Mouse (Mus musculus): ENCODE results near the gene Nbea. TPM values are rescaled to one million over a fixed set of nuclear protein-coding genes. Genes with fewer than 3 reads are reported as not detected.
"Not testable (repeated sequence)": the region's sequence is repeated elsewhere in the genome, so short reads cannot be mapped to it uniquely, and the experiment has no call there.

The Nbea gene
- total RNA-seq, 4 experiments from 2014 or later = 150 to 189 (median 170) TPM

DNA sequence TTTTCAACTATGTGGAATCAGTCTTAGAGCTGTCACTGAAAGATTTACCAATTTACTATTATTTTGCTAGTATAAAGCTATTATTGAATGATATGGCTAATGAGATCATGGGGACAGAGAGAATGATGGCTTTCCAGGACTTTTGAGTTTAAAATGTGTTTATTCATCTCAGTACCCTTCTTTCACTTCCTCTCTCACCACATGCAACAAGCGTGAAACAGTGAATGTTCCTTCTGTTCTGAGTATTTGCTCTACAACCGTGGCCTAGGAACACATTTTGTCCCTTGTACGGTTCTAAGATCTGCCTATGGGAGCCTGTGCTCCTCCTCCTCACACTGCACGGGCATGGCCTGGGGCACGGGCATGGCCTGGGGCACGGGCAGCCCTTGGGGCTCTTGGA, 516.5 kb downstream of the Nbea start:
- no peak for DNase-seq (ENCODE audit: low spot score in 2 of 2)

DNA sequence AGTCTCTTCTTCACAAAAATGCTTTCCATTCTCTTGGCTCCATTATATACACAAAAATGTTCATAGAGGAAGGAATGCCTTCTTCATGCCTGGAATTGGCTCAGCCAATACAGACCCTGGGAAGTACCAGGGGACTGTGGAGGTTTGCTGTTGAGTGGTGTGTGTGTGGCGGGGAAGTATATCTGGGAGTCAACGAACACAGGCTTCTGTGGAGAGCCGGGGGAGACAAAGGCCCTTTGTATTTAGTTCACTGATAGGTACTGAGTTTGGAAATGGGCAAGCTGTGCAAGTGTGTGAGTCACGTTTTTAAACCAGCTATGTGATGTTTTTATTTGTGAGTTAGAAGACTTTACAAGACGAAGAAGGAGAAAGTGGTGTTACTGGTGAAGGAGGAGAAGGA, 517.6 kb downstream of the Nbea start:
- no peak for DNase-seq (ENCODE audit: low spot score in 2 of 2)

DNA sequence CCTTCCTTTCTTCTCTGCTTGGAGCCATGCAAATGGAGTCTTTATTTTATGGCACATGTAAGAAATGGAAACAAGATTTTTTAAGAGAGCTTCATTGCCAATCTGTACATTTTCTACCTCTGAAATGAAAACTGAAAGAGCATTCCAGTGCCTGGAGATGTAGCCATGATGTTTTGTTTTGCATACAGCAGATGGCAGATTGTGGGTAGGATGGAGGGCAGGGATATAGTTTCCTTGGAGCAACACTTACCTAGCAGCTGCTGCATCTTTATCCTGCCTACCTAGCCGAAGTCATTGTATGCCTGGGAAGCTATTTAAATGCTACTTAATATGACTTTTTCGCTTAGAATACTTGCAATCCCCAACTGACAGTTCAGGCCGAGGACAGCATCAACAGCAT, 518.8 kb downstream of the Nbea start:
- DNase-seq (ENCODE audit: low spot score in 2 of 2) = peak in 1 of 2 experiments; percentile 62

DNA sequence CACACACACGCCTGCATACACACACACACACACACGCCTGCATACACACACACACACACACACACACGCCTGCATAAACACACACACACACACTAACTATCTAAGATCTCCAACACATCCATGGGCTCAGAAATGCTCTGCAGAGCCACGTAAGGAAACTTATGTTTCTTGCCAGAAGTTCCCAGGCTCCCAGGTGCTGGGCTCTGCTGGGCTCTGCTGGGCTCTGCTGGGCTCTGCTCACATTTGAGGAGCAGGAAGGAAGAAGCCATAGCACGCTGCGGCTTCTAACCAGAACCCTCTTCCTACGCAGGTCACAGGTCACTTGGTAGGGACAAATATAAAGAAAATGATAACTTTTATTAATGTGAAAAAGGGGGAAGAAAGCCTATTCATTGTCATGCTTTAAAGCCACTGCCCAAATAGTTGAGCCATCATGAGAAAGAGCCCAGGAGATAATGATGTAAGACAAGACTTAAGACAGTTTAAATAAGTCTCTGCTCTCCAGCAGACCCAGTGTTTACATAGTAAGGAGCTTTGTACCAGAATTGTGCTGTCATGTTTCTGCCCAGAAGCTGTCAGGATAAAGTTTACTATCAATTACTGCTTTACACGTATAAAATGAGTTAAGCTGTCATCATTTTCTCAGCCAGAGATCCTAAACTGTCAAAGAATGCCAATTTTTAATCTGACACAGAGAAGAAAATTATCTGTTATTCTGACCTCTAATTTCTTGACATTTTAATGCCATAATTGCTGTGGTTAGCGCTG, 521.6 kb downstream of the Nbea start:
- no peak for DNase-seq (ENCODE audit: low spot score in 2 of 2)

DNA sequence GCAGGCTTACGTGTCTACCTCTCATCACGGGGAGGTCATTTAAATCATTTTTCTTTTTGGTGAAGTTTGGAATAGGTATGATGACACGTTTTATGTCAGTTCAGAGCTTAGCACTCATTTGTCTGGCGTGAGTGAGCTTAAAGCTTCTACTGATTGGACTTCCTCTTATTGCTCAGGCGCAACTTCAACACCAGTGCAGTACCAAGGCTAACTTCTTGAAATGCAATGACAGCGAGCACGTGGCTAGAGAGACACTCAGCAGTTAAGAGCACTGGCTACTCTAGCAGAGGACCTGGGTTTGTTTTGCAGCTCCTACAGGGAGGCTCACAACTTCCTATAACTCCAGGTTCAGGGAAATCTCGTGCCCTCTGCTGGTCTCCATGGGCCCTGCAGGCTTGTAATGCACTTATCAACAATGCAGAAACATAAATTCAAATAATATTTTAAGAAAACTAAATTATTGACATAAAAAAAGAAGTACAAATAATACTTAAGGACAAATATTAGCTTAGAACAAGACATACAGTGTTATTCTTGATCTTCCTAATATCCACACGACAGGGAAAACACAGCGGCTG, 523.2 kb downstream of the Nbea start:
- no peak for DNase-seq (ENCODE audit: low spot score in 2 of 2)

DNA sequence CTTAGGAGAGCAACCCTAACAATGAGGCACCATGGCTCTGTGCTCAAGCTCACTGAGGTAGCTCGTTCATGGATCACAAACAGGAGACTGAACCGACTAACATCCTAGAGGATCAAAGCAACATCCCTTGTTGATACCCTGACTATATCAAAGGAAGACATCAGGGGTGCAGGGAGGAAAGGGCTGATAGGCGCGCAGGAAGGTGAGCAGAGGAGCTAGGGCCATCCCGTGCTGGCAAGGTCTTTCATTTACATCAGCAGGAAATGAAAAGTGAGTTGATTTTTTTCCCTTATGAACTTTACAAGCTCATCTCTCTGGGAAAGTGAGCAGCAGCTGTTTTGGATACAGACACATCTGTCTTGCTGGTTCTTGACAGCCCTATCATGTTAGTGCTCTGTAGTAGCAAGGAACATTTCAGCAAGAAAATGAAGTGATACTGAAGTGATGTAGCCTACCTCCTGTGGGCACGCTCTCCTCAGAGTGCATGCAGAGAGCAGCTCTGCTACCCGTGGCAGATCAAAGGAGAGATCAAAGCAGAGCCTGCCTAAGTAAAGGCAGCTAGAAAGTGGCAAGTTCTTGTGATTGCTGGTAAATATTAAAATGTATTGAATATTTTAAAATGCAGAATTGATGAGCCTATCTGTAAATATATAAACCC, 523.8 kb downstream of the Nbea start:
- no peak for DNase-seq (ENCODE audit: low spot score in 2 of 2)

DNA sequence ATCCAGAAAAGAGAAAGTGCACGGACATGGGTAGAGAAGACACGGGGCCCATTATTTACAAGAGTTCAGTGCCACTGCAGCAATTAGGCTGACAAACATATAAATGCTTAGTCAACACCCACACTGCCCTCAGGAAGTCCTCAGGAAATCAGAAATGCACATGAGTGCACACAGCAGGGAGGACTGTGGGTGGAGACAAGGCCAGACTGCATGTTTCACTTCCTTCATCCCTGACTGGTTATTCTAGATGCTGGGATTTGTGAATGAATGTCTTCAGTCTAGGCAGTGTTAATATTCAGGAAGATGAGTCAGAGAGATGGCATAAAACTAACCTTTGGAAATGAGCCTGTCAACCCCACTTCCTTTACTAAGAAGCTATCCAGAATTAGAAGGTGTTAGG, 531.2 kb downstream of the Nbea start:
- DNase-seq (ENCODE audit: low spot score in 2 of 2) = no peak

DNA sequence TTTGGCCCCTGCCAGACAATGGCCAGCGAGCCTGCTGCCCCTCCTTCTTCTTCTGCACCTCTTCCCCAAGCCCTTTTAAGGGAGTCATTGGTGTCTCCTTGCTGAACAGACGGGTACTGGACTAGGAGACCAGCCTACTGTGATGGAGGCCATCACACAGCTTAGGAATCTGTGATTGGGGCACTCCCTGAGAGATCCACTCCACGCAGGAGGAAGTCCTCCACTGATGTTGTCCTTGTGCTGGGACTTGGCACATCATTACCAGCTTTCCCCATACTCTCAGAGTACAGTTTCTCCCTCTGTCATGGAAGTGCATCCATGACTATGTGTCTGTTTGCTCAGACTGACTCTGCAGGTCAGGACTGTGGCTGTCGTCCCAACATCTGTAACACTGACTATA, 531.6 kb downstream of the Nbea start:
- DNase-seq (ENCODE audit: low spot score in 2 of 2) = no peak

DNA sequence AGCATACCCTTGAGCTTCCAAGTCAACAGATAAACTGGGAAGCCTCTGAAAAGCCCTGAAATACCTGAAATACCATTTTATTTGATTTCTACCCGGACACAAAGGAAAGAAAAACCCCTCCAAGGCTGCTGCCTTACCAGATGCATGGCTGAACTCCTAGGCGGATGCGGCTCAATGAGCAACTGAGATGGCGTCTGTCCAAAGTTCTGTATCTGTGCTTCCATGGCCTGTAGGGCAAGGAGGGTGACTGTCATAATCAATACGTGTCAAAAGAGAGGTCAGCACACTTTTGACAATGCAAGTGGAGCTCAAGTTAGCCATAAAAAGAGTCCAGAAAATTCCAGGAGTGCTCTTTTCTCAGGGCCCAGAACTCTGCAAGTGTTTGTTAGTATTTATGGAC, 534.0 kb downstream of the Nbea start:
- no peak for DNase-seq (ENCODE audit: low spot score in 2 of 2)

DNA sequence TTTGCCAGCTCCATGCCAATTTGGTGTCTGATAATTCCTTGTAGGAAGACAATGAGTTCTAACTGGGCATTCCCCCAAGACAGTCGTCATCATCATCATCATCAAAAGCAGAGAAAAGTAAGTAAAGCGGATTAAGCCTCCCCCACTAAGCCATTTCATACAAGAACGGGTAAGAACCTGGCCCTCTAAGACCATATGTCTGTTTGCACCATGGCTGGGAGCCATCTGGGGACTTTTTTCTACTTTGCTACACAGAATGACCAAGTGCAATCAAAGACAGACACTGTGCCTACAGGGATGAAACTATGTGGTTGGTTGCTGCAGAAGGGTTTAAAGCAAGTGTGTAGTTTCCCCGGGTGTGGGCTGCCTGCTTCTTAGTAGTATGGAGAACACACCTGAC, 535.2 kb downstream of the Nbea start:
- no peak for DNase-seq (ENCODE audit: low spot score in 2 of 2)

DNA sequence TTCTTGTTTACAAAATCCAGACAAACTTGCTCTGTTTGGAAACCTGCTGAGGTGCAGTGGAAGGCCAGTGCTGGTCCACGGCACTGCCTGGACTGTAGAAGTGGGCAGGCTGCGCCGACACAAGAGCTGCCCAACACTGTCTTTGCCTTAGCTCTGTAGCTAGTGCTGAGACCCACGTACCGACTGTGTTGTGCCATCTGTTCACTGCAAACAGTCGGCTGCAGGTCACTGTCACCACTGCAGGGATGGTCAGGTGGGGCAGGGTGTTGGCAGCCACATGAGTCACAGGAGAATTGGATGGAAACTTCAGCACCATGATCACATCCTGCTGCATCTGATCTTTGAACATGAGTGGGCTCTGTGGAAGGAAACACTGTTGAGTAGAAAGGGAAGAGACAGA, 536.3 kb downstream of the Nbea start:
- peak in 1 of 2 experiments; percentile 27 for DNase-seq (ENCODE audit: low spot score in 2 of 2)

DNA sequence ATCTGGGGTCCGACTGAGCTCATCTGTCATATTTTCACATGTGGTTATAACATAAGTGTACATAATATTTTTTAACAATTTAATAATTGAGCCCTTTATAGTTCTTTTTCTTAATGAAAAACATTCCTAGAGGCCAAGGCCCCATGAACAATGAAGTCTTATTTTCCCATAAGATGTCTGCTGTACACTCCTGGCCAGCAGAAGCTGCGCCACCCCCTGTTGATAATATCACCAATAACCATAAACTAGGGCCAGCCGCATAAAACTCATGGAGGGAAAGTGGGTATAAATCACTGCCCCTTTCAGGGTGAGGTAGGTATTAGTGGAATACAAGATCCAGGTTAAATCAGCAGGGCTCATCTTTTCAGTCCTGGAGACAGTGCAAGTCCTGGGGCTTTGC, 537.1 kb downstream of the Nbea start:
- DNase-seq (ENCODE audit: low spot score in 2 of 2) = no peak

DNA sequence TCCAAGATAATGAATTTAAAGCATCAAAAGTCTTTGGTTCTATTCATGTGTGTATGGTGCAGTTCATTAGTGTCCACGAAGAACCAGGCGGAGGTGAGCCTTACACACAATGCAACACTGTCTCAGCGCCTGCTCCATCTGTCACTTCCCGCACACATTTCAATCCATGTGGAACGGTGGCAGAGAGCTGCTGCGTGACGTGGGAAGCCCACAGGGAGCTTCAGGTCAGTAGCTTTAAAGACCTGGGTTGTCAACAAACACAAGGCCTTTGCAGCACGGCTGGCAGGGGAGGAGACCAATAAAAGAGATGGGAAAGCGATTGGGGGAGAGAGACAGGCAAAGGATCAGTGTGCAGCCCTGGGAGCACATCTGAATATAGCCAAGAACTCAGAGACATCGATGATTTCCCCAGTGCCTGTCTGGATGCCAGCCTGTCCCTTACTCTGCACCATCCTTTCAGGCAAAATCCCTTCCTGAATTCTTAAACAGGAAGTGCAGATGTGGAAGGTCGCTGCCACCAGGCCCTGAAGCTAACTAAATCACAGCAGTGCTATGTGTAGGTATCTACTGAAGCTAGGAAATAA, 539.4 kb downstream of the Nbea start:
- no peak for DNase-seq (ENCODE audit: low spot score in 2 of 2)

DNA sequence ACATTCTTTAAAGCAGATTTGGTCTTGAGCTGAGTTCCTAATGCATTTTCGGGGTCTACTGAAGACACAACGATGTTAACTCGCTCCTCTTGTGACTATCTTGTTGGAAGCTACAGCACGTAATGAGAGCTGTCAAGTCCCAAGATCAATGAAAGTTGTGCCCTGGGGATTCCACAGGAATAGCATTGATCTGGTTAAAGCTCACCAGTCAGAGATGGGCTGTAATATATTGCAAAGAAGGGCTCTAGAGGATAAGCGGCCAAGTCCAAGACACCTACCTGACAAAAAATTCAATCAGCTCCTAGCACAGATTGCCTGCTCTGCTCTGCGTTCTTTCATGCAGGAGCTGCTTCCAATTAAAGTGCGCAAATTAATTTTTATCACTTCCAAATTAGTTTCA, 545.8 kb downstream of the Nbea start:
- no peak for DNase-seq (ENCODE audit: low spot score in 2 of 2)

DNA sequence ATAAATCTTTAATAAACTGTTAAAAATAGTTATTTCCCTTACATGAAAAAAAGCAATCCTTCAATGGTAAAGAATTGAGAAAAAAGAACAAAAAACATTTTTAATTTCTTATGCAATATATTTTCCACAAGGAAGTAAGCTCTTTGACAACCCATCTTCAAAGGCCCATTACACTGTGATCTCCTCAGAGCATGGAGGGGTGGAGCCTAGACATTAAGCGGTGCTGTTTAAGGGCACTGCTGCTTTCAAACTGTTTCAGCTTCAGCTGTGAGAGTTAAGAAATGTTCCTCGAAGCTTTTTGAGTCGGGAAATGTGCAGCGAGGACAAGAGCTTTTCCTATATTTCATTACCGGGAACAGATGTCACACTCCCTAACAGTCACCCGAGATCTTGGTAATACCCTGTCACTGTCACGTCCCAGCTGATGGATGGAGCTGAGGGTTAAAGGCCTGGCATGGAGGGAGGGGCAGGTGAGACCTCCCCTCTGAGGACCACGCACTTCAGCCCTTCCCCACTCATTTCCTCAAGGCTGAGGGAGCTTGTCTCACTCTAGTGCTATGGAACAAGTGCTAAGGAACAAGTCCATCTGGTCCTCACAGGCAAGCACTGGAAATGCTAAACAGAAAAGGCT, 547.8 kb downstream of the Nbea start:
- no peak for DNase-seq (ENCODE audit: low spot score in 2 of 2)

DNA sequence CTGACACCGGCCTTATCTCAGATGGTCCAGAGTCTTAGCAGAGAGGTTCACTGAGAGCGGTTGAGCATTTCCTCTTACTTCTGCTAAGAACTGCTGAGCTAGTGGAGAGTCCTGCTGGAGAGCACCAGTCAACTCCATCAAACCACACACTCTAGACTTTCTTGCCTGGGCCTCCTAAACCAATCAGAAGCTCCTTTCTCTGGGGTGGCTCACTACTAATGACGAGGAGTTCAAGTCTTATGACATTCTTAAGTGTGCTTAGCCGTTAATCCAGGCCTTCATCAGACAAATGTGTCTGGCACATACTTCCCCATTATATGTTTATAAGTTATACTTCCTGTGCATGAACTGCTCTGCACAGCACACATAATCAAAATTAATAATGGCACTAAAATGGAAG, 556.4 kb downstream of the Nbea start:
- DNase-seq (ENCODE audit: low spot score in 2 of 2) = no peak

DNA sequence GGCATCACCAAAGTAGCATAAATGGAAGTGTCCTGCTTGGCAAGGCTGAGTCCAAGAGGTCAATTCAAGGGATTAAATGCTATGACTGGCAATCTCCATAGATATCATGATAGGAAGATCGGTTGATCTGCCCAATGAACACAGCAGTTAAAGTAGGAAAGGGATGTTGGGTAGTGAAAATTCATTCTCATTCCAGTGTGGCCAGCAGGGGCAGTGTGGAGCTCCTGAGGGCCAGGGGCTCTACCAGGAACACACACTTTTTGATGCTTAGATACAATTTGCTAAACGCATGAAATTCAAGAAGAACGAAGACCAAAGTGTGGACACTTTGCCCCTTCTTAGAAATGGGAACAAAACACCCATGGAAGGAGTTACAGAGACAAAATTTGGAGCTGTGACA, 561.5 kb downstream of the Nbea start:
- DNase-seq (ENCODE audit: low spot score in 2 of 2) = not testable (repeated sequence)

DNA sequence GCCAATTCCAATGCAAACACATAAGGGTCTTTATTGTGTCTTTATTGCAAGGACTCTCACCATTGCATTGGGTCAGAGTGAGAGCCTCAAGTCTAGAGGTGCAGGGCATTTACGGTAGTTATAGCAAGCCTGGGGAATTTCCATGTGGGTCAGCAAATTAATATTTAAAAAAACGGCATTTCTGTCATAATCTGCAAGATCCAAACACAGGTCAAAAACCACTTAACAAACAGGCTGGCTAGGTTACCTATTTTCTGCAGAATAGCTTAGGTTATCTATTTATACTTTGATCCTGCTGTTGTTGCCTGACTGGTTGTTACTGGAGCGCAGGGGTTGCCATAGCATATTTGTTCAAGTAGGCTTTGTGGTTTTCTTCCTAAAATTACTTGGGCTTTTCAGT, 565.1 kb downstream of the Nbea start:
- no peak for DNase-seq (ENCODE audit: low spot score in 2 of 2)

DNA sequence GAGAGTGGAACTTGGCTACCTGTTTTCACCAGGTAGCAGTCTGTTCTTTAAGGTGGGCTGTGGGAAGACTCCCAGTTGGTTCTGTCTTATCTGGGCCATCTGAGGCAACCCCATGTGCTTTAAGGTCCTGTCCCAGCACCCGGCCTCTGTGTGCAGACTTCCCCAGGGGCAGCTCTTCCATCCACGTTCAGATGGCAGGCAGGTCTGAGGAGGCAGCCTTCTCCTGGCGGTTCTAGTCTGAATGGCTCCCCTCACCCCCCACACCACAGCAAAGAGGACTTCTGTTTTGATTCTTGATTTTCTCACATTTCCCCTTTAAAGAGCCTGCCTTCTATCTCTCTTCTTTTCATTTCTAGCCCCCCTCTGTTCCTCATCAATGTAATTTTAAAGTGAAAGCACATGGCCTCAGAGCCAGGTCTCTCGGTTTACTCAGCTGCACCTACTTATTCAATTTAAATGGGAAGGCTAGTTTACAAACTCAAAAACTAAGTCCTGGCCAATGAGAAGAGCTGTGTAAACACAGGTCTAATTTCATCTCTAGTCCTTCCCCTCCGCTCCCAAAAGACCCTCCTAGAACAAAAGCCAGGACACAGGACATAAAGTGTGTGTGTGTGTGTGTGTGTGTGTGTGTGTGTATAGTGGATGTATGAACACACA, 570.9 kb downstream of the Nbea start:
- no peak for DNase-seq (ENCODE audit: low spot score in 2 of 2)

DNA sequence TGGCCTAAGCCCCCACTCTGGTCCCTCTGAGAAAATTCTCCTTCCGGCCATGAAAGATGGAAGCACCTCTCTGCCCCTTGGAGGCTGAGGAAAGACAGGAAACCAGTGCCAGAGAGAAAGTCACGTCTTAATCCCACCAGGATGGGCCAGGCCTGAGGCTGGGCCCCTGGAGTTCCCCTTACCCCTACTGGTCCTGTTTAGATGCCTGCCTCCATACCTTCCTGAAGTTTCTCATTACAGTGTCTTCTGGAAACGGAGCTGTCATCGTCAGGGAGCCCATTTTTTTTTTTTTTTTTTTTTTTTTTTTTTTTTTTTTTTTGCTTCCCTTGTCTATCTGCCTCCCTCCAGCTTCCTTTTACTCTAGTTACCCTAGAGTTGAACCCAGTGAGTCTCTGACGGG, 571.5 kb downstream of the Nbea start:
- no peak for DNase-seq (ENCODE audit: low spot score in 2 of 2)

DNA sequence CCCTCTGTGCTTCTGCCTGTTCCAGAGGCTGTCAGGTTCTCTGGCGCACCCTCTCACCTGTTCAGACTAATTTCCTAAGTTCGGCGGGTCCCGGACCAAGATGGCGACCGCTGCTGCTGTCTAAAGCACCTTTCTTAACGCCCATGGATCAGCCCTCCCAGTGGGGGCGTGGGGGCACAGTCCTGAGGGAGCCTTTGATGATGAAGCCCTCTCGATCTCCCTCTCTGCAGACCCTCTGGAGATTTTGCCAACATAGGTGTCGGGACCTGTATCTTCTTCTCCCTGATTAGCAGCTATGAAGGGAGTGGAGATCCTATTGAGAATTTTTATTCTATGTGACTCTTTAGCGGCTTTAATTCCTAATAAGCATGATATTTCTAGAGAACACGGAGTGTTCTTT, 573.3 kb downstream of the Nbea start:
- no peak for DNase-seq (ENCODE audit: low spot score in 2 of 2)

DNA sequence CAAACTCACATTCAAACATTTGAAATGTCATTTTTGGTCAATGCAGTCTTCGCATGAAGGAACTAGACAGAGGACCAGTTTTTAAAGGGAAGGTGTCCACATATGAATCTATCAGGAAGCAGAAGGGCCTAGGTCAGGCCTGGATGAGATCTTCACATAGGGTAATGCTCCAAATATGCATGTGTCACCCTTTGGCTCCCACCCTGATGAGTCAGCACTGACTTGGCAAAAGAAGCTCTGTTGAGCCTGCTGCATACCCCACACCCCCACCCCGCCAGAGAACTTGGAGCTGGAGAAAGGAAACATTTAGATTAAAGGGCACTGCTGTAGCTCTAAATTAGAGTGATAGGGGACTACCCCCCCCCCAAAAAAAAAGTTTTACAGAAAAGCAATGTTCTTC, 583.2 kb downstream of the Nbea start:
- DNase-seq (ENCODE audit: low spot score in 2 of 2) = no peak

Data from left cerebral cortex, adult 8-10 months (tissue).